Mouse (Mus musculus) cerebellum, adult 9-10 months (tissue): ENCODE data around the gene Fbln1.

Source experiments
- DNase-seq: peaks from one replicate; pipeline ENCODE4 v3.0.0; 2022

Gene Fbln1

DNA sequence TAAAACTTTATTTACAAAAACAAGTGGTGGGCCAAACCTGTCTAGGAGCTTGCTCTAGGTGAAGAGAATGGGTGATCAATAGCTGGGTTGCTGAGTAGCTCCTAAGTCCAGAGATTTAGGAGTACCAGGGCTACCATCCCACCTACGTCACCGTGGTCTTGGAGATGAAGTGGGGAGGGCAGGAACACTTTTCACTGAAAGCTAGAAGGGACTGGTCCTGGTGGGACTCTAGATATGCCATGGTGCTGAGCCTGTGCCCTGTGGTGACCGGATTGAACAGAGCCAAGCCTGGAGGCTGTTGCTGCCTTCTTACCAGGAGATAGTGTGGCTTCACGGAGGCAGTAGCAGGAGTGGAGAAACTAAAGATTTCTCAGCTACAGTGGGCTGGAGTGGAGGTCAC, 34.3 kb downstream of the Fbln1 start:
- DNase-seq = no peak

DNA sequence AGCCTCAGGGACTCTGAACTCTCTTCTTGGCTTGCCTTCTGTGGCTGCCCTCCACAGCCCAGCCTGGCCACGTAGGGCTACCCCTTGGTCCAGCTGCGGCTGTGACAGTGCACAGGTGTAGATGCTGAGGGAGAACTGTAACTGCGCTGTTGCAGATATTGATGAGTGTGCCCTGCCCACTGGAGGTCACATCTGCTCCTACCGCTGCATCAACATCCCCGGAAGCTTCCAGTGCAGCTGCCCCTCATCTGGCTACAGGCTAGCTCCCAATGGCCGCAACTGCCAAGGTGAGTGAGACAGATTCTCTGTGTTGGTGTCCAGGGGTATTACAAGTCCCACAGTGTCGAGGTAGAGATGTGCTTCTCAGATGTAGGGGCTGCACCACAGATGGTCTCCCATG, 36.1 kb downstream of the Fbln1 start:
- DNase-seq = no peak

DNA sequence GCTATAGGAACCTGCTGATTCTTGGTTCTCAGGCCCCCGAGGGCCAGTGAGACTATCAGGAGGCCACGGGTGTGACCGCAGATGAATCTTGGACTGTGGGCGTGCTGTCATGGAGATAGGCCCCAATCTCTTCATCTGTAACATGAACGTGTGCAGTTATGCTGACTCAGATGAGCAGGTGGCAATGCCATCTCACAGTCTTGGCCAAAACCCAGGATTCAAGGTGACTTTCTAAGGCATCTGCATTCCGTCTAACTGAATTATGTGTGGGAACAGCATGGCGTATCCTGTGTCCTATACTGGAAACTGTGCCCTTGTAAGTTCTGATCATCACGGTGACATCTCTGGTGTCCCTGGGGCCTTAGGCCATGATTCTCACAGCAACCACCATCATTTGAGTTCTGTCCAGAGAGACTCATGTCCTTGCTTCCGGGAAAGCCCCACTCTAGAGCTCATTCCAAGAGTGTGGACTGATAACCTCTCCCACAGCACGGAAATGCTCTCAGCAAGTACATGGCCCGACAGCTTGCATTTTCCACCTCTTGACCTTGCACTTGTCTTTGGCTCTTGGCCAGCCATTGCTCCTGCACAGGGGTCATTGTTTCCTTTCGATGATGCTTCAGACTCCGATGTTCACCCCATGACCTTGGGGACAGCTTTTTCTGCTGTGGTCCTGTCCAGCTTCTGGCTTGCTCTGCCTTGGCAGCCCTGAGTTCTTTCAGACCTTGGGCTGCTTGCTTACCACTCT, 38.8 kb downstream of the Fbln1 start:
- DNase-seq = no peak

DNA sequence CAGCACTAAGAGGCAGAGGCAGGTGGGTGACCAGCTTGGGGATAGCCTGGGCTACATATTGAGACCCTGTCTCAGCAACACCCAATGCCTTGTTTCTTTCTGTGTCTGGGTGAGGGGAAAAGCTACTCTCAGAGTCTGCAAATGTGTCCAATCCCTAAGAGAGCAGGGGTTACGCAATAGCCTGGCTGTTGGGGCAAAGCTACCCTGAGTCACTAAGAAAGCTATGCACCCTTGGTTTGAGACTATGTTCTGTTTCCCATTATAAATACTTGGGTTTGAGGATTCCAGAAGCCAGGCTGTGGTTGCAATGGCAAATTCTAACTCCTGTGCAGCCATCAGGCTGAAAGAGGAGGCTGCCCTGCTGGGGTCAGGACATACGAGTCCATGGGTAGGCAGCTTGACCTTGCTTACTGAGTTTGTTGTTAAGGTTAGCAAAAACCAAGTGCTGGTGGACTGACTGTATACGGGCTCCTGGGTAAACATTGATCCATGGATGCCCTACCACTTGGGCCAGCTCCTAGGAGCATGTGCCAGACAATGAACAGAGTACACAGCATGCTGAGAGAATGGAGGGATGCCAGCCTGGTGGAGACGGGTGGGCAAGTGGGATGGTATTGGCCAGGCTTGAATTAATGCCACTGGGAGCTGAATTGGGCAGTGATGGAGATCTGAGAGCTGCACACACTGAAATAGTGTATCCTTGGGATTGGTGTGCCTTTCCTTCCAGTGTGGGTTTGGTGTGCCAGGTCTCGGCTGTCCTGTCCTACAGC, 39.7 kb downstream of the Fbln1 start:
- no peak for DNase-seq

DNA sequence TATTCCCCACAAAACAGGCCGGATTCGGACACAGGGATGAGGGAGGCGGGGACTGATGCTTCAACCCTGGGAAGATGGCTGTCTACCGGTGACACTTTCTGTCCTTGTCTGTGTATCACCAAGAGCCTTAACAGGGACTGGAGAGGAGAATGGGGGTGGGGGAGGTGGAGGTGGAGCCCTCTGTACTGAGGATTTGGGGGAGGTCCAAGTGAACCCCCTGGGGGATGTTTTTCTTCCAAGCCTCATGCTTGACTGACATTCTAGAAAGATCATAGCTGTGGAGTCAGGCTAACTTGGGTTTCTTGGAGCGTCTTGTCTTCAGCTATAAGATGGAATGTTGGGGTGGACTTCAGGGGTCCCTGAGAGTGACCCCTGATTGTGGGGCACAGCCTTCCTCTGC, 40.3 kb downstream of the Fbln1 start:
- no peak for DNase-seq

DNA sequence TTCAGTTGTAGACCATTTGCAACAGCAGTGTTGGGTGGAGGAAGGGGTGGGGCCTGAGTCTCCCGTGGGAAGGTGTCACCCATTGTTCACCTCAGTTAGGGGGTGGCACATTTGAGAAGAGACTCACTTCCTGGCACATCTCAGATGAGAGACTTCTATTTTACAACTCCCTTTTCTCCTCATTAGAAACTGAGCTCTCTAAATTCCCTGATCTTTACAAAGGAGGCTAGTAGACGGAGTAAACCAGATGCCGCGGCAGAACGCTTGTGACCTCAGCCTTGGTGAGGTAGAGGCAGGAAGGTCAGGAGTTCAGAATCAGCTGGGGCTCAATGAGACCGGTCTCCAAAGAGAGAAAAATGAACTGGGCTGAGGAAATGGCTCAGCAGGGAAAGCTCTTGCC, 41.2 kb downstream of the Fbln1 start:
- DNase-seq = no peak

DNA sequence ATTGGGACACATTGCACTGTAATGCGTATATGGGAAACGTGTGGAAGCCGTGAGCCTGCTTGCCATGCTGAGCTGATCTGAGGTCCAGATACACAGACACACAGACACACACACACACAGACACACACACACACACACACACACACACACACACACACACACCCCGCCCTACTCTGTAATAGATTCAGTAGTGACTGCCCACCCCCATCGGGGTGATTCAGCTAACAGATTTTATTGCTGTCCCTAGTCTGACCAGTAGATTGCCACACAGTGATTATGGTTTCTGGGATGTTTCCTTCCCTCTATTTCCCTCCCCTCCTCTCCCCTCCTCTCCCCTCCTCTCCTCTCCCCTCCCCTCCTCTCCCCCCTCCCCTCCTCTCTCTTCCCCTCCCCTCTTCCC, 42.6 kb downstream of the Fbln1 start:
- no peak for DNase-seq

DNA sequence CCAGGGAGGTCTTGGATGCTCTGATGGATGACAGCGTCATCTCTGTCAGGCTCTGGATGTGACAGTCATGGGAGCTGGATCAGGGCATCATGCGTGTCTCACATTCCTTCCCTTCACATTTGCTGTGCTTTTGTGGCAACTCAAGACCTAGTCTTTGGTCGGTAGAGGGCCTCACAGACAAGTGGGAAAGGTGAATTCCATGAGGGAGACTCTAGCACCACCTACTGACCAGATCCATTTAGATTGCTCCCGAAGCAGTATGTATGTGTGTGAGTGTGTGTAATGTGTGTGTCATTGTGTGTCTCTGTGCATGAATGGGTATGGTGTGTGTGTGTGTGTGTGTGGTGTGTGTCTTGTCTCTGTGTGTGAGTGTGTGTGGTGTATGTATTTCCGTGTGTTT, 43.5 kb downstream of the Fbln1 start:
- DNase-seq = peak; percentile 57

DNA sequence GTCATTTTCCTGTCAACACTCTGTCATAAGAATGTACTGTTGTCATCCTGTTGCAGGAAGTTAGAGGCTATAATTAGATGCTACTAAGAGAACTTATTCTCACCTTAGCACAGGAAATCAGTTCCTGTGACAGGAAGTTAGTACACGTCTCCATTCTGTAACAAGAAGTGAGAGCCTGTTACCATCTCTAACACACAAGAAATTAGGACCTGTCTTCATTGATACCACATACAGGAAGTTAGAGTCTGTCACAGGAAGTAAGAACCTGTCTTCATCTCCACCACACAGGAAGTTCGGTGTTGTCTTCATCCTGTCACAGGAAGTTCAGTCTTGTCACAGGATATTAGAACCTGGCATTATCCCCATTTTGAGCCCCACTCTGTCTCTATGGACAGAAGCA, 44.7 kb downstream of the Fbln1 start:
- no peak for DNase-seq

DNA sequence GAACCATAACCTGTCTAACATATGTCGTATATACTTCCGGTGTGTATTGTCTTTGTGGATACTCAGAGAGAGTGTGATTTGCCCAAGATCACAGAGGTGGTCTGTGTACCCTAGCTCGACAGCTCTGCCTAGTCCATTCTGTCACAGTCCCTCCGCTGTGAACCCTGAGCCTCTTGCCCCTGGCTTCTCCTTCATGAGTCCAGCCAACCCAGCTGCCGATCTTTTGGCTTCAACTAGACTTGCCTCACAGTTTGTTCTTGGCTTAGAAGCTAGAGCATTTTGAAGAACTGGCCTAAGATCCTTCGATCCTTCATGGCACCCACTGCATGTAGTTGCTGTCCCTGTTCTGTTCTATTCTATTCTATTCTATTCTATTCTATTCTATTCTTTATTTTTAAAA, 46.7 kb downstream of the Fbln1 start:
- no peak for DNase-seq

DNA sequence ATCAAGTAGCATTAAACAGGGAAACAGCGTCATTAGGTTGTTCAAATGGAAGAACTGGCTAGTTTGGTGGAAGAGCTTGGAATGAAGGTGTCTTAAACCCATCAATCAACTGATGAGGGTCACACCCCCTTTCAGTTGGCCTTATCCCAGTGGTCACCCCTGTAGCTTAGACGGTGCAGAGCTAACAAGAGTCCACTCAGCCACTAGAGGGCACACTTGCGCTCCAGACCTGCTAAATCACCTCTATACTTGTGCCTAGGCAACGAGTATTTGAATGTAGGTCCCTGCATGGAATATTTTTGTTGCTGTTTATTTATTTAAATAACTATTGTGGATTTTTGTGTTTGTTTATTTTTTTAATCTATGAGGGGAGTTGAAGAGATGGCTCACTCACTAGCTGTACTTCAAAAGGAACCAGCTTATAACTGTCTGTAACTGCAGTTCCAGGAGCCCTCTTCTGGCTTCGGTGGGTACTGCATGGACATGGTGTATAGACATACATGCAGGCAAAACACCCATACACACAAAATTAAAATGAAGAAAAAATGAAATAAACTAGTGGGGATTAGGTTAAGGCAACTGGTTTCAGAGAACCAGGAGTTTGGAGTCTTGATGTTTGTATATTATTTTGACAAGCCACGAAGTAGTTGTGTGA, 52.2 kb downstream of the Fbln1 start:
- peak; percentile 7 for DNase-seq

DNA sequence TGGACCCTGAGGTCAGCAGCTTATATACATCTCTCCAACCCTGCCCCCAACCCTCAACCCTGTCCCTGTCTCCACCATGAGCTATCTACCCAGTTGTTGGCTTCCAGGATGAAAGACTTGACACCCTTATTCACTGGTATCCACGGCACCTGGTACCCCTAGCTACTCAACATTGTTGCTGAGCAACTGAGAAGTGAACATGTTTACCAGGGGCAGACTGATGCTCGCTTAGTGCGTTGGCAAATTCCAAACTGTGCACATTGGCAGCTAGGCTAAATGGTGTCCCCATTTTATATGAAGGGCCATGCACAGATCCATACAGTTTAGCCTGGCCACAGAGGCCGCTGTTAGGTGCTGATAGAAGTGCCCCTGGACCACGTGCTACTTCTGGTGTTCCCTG, 57.1 kb downstream of the Fbln1 start:
- no peak for DNase-seq

DNA sequence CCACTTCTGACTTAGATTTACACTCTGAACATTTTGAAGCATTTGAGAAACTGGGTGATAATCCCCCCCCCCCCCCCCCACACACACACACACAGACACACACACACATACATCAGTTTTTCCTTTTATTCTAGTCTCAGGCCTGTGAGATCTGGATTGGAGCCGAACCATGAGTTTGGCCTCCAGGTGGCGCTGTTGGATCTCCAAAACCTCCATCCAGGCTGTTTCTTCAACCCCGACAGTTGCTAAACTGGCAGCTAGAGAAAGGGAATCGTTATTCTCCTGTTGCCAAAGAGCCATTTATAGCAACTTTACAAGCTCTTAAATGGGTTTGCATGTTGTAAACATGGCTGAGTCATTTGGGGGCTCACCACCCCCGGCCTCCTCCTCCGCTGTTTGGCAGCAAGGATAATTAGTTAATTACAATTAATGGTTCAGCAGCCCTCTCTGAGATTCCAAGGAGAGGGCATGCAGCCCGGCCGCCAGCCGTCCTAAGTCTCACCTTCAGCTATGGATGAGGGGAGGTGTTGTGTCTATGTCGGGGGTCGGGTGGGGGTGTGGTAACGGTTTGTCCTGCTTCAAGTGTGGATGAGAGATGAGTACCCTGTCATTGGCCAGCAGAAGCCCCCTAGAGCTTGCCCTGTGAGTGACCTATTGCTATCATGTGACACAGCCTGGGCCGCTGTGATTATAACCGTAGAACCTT, 61.1 kb downstream of the Fbln1 start:
- DNase-seq = peak; percentile 80

DNA sequence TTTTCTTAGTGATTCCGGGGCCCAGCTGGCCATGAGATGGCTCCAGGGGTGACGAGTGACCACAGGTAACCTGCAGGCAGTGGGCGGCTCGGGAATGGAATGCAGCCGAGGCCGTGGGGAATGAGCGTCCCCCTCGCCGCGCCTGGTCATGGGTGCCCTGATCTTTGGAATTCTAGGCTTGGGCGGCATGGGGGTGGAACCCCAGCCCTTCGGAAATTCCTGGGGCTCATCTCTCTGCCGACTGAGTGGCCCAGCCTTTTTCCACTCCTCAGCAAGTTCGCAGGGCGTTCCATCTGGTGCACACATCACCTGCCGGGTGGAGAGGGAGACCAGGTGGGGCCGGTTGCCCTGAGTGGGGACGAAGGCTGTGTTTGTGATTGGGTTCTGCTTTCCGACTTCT, 62.1 kb downstream of the Fbln1 start:
- DNase-seq = no peak

DNA sequence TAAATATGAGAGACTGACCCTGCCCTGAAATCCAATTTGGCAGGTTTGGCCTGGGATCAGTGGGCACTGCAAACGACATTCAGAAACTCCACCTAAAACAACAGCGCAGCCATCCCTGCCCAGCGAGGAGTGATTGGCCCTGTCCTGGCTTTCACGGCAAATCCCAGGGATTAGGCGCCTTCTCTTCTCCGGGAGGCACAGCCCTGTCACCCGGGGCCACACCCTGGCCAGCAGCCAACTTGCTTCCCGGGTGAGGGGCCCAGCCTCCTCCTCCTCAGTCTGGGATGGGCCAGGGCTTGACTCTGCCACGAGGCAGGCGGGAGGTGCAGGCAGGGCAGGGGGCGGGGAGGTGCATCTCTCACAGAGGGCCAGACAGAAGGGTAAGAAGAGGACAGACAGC, 67.2 kb downstream of the Fbln1 start:
- DNase-seq = no peak

DNA sequence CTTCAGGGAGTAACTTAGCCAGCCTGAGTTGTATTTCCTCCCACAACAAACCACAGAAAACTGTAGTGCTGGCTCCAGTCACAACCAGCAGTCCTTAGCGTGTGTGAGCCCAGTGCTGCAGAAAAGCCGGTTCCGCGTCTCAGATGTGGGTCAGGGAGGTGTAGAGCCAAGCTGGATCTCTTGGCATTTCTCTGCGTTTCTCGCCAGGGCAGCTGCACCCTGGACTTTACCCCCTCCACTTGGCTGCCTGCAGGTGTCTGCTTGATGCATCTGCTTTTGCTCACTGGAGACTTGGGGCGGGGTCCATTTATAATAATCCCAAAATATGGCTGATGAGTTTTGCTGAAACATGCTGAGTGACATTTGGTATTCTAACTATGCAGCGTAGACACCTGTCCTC, 71.5 kb downstream of the Fbln1 start:
- DNase-seq = no peak

DNA sequence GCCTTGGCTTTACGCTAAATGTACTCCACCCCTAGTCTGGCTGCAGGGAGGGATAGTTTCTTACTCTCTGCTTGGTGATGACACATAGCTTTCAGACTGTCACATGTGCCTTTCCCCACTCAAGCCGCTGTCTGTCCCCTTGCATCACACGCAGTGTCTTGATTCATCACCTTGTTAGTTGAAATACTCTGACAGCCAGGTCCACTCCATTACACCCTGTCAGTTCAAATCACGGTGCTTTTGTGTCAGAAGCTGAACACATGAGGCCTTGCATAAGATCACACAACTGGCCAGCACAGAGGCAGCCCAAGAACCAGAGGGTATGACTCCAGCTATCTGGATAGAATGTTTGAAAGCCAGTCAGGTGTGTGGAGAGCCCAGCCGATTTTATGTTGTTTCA, 73.2 kb downstream of the Fbln1 start:
- no peak for DNase-seq

DNA sequence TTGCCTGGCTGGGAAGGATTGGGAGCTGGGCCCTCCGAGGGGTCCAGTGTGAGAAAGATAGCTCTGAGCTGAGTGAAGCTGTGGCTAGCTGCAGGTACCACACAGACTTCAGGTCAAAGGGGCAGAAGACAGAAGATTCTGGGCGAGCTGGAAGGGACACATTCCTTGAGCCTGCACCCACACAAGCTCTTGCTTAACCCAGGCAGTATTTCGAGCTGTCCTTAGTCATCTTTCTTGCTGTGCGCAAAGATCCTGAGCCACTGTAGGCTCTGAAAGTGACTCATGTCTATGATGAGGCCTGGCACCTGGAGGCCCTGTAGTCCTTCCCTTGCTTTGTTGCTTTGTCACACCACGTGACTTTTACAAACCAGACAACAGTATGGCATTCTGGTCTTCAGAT, 76.3 kb downstream of the Fbln1 start:
- no peak for DNase-seq

DNA sequence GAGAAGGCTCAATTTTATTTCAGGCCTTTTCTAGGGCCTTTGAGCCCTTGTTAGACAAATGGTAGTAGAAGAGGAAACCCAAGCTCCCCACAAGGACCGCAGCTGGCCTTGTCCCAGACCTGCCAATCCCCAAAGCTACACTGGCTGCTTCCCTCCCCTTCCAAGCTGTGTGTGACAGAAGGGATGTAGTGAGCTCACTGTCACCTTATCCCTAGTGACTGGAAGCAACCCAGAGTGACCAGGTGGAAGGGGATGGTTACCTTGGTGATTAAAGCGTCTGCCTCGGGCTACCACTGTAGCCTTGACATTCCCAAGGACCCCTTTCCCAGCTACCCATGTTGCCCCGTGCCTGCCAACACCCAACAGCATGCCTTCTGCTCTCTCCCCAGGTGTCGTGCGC, 78.9 kb downstream of the Fbln1 start:
- no peak for DNase-seq

DNA sequence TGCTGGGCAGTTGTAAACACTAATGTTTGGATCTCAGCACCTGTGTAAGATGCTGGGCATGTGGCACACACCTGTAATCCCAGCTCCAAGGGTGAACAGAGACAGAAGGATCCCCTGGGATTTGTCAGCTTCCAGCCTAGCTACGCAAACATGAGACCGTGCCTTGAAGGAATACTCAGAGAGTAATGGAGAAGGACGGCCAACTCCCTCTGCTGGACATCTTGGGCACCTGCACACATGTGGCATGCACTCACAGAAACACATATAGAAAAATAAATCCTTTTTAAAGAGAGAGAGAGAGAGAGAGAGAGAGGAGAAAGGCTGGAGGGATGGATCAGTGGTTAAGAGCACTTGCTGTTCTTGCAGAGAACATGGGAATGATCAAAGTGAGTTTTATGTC, 88.9 kb downstream of the Fbln1 start:
- no peak for DNase-seq

DNA sequence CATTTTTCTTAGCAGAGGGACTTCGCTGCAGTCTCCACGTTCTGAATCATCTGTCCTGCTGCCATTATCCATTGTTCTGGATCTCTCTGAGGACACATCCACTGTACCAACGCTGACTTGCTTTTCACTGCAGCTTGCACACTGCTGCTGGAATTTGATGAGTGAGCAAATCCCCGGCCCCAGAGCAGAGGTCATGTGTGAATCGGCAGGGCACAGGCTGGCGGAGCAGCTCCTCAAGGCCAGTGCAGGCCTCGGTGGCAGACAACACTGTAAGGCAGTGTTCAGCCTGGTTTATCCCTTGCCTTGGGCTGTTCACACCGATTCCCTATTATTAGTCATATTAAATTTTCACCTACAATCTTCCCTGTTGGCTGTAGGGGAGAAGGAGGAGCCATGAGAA, 89.8 kb downstream of the Fbln1 start:
- no peak for DNase-seq

DNA sequence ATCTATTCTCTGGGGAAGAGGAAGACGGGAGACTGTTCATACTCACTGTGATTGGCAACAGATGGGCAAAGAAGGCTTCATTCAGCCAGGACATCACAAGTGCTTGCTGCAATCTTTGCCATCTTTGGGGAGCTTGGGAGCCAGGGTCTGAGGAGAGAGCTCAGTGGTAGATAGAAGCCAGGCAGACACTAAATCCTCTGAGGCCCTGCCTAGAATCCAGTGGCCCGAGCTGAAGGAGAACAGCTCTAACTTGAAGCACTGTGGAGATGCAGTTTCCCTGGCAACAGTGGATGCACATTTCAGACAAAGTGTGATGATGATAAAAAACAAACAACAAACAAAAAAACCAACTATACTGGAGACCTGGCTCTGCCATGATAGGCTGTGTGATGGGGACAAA, 90.2 kb downstream of the Fbln1 start:
- DNase-seq = no peak

DNA sequence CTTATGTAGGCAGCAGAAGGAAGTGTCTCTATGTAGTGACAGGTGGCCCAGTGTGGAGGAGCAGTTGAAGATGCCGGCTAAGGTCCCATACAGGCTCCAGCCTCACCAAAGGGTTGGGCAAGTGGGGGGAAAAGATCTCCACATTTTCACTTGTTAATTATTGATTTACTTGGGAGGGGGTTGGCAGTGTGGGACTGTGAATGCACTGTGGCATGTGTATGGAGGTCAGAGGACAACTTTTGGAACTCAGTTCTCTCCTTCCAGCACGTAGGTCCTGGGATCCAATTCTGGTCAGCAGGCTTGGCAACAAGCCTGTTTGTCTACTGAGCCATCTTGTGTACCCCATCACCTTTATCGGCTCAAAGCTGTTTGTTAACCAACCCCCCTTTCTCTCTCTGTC, 90.8 kb downstream of the Fbln1 start:
- no peak for DNase-seq
